Mouse (Mus musculus) olfactory bulb, adult 2 months (tissue): Measurements from ENCODE around the gene Osbpl8. TPM values are rescaled to one million over a fixed set of nuclear protein-coding genes. Genes with fewer than 3 reads are reported as not detected.
"Not testable (repeated sequence)": the region's sequence is repeated elsewhere in the genome, so short reads cannot be mapped to it uniquely, and the experiment has no call there.

Experiments
- H3K27ac ChIP-seq: fragments of 200-500 bp; 2 replicates; pipeline ENCODE4 v1.5.1; 2012; ENCODE audit warnings: low read depth, low read length; ENCODE audit not compliant: insufficient read depth
- H3K4me1 ChIP-seq: fragments of 200-500 bp; 2 replicates; pipeline ENCODE4 v1.6.1; 2012; ENCODE audit warnings: low read length; ENCODE audit not compliant: control insufficient read depth, insufficient read depth
- H3K4me3 ChIP-seq: fragments of 200-500 bp; 2 replicates; pipeline ENCODE4 v1.5.1; 2012; ENCODE audit warnings: mild to moderate bottlenecking, low read depth, low read length, moderate library complexity; ENCODE audit not compliant: insufficient read depth
- CTCF ChIP-seq: fragments of 200-500 bp; IDR thresholded peaks from 2 replicates; pipeline ENCODE4 v1.5.1; 2012; ENCODE audit warnings: low read depth, mild to moderate bottlenecking, low read length, moderate library complexity; ENCODE audit not compliant: insufficient read depth
- POLR2A ChIP-seq: fragments of 200-500 bp; IDR thresholded peaks from 2 replicates; pipeline ENCODE4 v1.6.1; 2012; ENCODE audit warnings: mild to moderate bottlenecking, low read depth, low read length, moderate library complexity; ENCODE audit not compliant: insufficient read depth
- WGBS: fragments of 180-500 bp; shearing (Covaris S2); methylation state at CpG from one replicate; pipeline ENCODE4 v1.1.7; 2018; 5-methylcytosine and 5-hydroxymethylcytosine counted together
- polyA plus RNA-seq: library from polyadenylated mRNA; stranded (reverse); fragments of >200 nt; gene quantifications from 2 replicates; pipeline ENCODE4 v1.2.4, GENCODE M21; 2012; ENCODE audit warnings: low replicate concordance; ENCODE audit not compliant: missing spikeins, insufficient read depth, insufficient read length

Osbpl8 gene
- polyA plus RNA-seq, 1 experiment, result not detected

DNA sequence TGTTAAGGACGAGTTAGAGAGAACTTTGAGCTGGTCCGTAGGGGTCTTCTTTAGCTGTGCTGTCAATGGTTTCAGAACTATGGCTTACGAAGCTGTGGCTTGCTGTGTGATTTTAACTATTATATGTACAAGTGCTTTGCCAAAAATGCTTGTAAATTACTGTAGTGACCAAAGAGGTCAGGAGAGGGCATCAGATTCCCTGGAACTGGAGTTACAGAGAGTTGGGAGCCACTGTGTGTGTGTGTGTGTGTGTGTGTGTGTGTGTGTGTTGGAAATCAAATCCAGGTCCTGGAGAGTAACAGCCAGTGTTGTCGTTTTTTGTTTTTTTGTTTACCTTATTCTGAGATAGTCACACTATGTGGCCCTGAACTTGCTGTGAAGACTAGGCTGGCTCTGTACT is 29.0 kb downstream of the Osbpl8 start:
- Histone ChIP-seq H3K4me1 (peaks cover 18% of the 10 kb centered on the region), H3K4me3 (no peak overlapping the region), H3K27ac (0 out of 2 replicates have a peak overlapping the region, but pooled peaks have one; percentile 21)
- 68% methylated on average over 4 of the region's 4 CpGs for WGBS
- TF ChIP-seq POLR2A (no peak), CTCF (no peak)

DNA sequence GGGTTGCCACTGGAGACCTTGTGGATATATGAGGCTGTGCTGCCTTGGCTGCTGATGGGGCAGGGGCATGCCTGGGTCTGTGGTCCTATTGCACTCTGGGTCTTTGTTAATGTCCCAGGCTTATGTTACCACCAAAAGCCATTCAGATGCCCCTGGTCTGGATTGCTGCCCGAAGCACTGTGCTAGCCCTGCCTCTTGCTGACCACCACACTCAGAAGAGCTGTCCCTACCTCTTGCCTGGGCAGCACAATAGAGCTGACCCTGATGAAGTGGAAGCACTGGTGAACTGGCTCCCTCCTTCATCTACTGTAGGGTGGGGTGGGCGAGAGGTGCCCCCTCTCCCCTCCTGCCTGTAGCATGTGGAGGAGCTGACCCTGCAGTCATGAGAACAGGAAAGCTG is 31.6 kb downstream of the Osbpl8 start:
- H3K4me3 ChIP-seq, result no peak overlapping the region
- WGBS, result 98% methylated on average over 2 of the region's 2 CpGs
- H3K4me1 ChIP-seq, result peaks cover 15% of the 10 kb centered on the region
- TF ChIP-seq CTCF, result no peak
- no peak for TF ChIP-seq POLR2A
- H3K27ac ChIP-seq, result 0 out of 2 replicates have a peak overlapping the region, but pooled peaks have one; percentile 12

DNA sequence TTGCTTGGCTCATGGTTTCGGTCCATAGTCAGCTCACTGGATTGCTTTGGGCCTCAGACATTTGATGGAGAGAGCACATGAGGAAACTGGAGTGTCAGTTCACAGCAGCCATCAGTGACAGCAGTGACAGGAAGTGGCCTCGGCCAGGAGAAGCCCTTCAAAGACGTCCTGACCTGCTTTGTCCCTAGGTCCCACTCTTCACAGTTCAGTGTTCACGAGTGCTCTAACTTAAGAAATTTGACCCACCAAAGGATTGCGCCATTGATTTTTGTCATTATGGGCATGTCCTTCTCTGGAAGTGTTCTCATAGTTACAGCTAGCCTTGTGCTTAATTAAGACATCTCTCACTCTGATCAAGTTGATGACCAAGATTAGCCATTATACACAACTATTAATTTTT is 34.2 kb downstream of the Osbpl8 start:
- 86% methylated on average over 5 of the region's 5 CpGs for WGBS
- not testable (repeated sequence) for H3K27ac ChIP-seq

DNA sequence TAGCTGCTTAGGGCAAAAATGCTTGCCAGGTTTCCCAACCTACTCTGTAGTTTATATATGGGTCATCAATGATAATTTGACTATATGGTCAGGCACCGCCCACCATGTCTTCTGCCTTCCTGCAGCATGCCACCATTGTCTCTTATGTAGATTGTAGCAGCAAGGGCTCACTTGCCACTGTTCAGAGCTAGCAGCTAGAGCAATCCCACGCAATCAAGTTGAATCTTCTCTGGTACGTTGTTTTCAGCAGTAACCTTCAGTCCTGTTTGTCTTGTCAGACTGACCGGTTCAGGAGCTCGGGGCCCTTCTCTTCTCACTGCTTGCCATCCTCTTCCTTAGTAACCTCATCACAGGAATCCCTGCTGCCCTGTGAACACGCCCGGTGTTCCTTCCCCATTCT is 36.6 kb downstream of the Osbpl8 start:
- no peak overlapping the region for H3K27ac ChIP-seq
- 90% methylated on average over 7 of the region's 7 CpGs for WGBS

More for the DNA sequence above, 34.2 kb downstream of the Osbpl8 start:
- H3K4me3 ChIP-seq, result not testable (repeated sequence)
- H3K4me1 ChIP-seq, result peaks cover 15% of the 10 kb centered on the region

DNA sequence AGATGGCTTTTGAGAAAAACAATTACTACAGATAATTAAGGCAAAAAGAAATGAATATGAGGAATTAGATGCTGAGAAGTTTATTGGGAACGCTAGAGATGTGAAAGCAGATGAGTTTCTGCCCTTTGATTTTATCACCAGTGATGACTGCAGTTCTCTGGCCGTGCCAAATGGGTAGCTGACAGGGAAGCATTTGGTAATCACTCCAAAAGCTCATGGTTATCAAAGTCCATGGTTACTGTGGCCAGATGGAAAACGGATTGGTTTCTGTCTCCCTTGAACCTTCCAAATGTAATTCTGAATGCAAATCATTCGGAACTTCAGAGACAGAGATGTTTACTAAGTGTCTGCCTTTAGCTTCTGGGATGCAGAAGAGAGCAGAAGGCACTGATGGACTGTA is 37.1 kb downstream of the Osbpl8 start:
- 81% methylated on average over 4 of the region's 4 CpGs for WGBS
- TF ChIP-seq POLR2A (no peak), CTCF (no peak)
- no peak overlapping the region for H3K27ac ChIP-seq
- no peak overlapping the region for H3K4me3 ChIP-seq
- peaks cover 2% of the 10 kb centered on the region for H3K4me1 ChIP-seq

More for the DNA sequence above, 36.6 kb downstream of the Osbpl8 start:
- Histone ChIP-seq H3K4me1 (peaks cover 8% of the 10 kb centered on the region), H3K4me3 (no peak overlapping the region)
- no peak for TF ChIP-seq POLR2A
- no peak for TF ChIP-seq CTCF

DNA sequence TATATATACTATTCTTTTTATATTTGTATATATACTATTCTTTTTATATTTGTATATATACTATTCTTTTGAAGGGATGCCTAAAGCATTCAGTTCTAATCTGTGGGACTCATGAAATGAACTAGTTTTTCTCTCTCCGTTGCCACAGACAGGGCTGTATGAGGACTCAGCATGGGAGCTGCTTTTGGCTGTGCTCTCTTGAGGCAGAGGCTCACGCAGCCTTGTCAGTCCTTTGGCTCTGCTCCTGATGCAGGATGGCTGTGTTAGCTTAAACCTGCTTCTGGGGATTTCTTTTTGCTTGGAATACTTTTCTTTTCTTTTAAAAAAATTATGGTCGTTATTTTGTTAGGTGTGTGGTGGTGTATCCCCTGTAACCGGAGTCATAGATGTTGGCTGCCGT is 39.5 kb downstream of the Osbpl8 start:
- Histone ChIP-seq H3K4me1 (peaks cover 3% of the 10 kb centered on the region; the same call in 1 of the 2 replicates), H3K4me3 (no peak overlapping the region), H3K27ac (no peak overlapping the region)
- 71% methylated on average over 5 of the region's 5 CpGs for WGBS
- TF ChIP-seq POLR2A (no peak), CTCF (no peak)

DNA sequence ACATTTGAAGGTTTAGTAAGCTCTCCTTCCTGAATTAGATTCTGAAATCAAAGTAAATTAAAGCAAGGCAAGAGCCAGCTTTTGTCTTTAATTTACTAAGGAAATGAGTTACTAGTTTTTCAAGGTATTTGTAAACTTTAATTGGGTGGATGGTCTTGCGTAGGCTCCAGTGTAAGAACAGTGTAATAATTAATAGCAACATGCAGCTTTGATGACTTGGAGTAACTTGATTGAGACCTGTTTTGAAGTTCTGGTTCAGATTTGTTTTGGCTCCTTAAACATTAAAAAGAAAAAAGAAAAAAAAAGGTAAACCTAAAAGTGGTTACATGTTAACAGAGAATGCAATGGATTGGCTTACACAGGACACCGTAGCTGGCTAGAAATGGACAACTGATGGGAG is 40.9 kb downstream of the Osbpl8 start:
- 94% methylated on average over 2 of the region's 2 CpGs for WGBS

DNA sequence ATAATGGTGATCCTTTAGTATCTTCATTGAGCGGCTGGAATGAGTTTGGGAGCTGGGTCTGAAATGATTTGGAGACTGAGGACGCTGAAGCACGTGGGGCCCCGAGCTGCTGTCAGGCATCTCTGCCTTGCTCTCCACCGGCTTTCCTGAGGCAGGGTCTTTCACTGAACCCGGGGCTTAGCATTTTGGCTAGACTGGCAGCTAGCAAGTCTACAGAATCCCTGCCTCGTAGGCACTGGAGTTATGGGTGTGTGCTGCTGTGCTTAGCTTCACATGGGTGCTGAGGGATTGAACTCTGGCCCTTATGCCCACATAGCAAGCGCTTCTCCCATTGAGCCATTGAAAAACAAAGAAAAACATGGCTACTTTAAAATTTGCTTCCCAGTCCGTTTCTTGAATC is 42.8 kb downstream of the Osbpl8 start:
- H3K4me1 ChIP-seq, result peaks cover 3% of the 10 kb centered on the region; the same call in 1 of the 2 replicates
- H3K27ac ChIP-seq, result no peak overlapping the region
- 82% methylated on average over 9 of the region's 9 CpGs for WGBS
- no peak overlapping the region for H3K4me3 ChIP-seq
- no peak for TF ChIP-seq CTCF
- no peak for TF ChIP-seq POLR2A

More for the DNA sequence above, 40.9 kb downstream of the Osbpl8 start:
- H3K27ac ChIP-seq, result no peak overlapping the region
- peaks cover 3% of the 10 kb centered on the region; the same call in 1 of the 2 replicates for H3K4me1 ChIP-seq
- no peak overlapping the region for H3K4me3 ChIP-seq
- TF ChIP-seq POLR2A (no peak), CTCF (no peak)

DNA sequence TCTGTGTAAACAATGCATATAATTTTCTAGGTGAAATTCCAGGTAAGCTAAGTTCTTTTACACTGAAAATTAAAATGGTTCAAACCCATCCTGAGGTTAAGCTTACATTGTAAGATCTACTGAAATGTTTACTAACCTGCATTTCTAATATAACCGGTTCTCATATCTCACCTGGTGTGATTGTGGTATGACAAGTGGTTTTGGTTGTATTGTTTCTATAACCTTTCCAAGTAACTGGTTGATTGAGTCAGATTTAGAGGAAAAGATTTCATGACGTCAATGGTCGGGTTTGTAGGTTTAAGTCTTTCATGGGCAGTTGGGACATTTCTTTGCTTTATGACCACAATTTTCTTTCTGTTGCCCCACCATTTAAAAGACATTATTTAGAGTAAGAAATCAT is 49.5 kb downstream of the Osbpl8 start:
- TF ChIP-seq POLR2A, result no peak
- no peak for TF ChIP-seq CTCF
- no peaks in the 10 kb centered on the region for H3K4me1 ChIP-seq
- 95% methylated on average over 3 of the region's 3 CpGs for WGBS
- H3K4me3 ChIP-seq, result no peak overlapping the region
- H3K27ac ChIP-seq, result no peak overlapping the region

DNA sequence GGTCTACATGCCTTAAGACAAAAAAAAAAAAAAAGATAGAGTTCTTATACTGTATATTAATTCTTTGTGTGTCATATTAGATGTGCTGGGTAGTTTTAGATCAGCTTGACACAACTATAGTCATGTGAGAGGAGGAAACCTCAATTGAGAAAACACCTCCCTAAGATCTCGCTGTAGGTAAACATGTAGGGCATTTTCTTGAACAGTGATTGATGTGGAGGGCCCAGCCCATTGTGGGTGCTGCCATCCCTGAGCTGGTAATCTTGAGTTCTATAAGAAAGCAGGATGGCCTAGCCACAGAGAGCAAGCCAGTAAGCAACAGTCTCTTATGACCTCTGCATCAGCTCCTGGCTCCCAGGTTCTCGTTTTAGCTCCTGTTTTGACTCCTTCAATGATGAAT is 50.1 kb downstream of the Osbpl8 start:
- TF ChIP-seq POLR2A (no peak), CTCF (no peak)
- Histone ChIP-seq H3K4me1 (no peaks in the 10 kb centered on the region), H3K4me3 (no peak overlapping the region), H3K27ac (no peak overlapping the region)
- WGBS, result 87% methylated on average over 2 of the region's 2 CpGs
